Mouse (Mus musculus): ENCODE data around the gene Lrch1. TPM values are rescaled to one million over a fixed set of nuclear protein-coding genes. Genes with fewer than 3 reads are reported as not detected.

Gene Lrch1
- total and polyA plus RNA-seq, 3 experiments: 2.8 to 6.1 TPM; not detected in 1

DNA sequence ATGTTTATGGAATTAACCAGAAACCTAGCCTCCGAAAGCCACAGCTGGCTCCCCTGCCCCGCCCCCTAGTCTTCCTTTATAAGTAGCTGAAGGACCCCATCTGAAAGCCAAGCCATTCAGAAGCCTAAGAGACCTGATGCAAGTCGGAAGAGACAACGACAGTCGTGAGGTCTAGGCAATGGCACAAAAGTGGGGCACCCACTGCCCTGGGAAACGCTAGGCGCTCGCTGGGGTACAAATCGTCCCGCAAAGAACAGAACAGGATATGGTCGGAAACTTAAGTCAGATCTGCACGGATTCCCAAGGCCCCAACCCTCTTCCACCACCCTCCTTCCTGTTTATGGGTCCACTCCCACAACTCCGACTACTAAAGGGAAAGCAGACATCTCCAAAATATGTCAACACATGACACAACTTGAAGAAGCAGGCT lies 1.3 kb downstream of the Lrch1 start:
- H3K4me3 ChIP-seq (ENCODE audit: control insufficient read depth in 1 of 2, insufficient read depth in 1 of 2, low read depth in 2 of 2, low read length in 2 of 2): peak overlapping the region; percentile 90 to 98
- 0 out of 2 replicates have a peak, but pooled peaks have one; percentile 39 for TF ChIP-seq ELF1 (IDR thresholded peaks at IDR 0.05; ENCODE audit: low read depth, low read length)
- no peak for TF ChIP-seq MYC (IDR thresholded peaks at IDR 0.05; ENCODE audit: low read depth, low read length)
- H3K79me2 ChIP-seq (ENCODE audit: control insufficient read depth, insufficient read depth, low read length, poor library complexity): peaks cover 21% of the 10 kb centered on the region
- no peaks in the 10 kb centered on the region; a peak in 1 of 4 replicates for H3K27me3 ChIP-seq (ENCODE audit: control insufficient read depth in 1 of 2, insufficient read depth in 2 of 2, low read length in 2 of 2)
- peak overlapping the region; percentile 95 for H3K9ac ChIP-seq (ENCODE audit: control insufficient read depth, low read depth, low read length, poor library complexity, severe bottlenecking)
- H3K9me3 ChIP-seq (replicated peaks; ENCODE audit: insufficient read depth, low read length): no peaks in the 10 kb centered on the region
- peaks cover 5 to 12% of the 10 kb centered on the region in 2 experiments; a peak in 2 of 4 replicates for H3K4me1 ChIP-seq (ENCODE audit: control insufficient read depth in 1 of 2, insufficient read depth in 2 of 2, low read length in 2 of 2)
- peaks cover 0 to 4% of the 10 kb centered on the region in 2 experiments; a peak in 1 of 4 replicates for H3K36me3 ChIP-seq (ENCODE audit: control insufficient read depth in 1 of 2, insufficient read depth in 2 of 2, low read length in 2 of 2)
- peak overlapping the region; percentile 70 for H3K27ac ChIP-seq (ENCODE audit: control insufficient read depth, low read depth, low read length)
- DNase-seq (ENCODE audit: low read depth, low spot score): no peak

DNA sequence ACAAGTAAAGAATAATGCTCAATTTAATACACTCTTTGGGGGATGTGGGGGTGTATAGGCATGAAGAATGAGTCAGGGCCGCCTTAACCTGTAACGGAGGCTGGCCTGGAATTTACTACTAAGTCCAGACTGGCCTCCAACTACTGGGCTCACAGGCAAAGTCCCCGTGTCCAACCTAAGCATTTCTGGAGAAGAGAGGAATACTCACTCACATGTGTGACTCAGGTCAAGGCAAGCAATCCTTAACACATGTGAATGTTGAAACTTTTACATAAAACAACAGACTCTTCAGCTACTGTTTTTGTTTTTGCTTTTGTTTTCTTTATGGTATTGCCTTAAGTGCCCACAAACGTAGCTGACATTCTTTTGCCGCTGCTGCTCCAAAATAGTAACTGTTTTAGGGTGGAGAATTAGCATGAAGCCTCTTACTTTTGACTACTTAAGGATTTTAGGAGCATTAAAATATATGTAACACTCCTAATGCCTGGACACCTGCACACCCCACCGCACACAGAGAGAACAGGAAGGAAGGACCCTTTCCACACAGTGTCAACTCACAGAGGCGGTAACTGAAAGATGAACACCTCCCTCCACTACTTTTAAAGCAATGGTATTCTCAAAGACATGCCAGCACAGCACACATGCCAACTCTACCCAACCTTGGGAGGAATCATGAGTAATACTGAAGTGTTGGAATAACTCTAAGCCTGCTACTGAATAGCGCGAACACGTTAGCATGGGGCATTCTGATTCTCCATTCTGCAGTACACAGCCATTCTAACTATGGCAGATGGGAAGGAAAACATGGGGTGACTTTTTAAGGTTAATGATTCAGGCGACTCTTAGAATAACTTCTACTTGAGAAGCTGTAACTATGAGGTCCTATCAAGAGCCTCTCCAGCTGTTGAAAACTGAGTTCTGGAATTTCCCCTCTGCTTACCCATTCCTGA lies 2.1 kb downstream of the Lrch1 start:
- Histone ChIP-seq H3K9me3 (replicated peaks; ENCODE audit: insufficient read depth, low read length) (no peaks in the 10 kb centered on the region), H3K4me3 (ENCODE audit: control insufficient read depth in 1 of 2, insufficient read depth in 1 of 2, low read depth in 2 of 2, low read length in 2 of 2) (peak overlapping the region in 1 of 2 experiments; percentile 98; a peak in 2 of 4 replicates)
- no peak for DNase-seq (ENCODE audit: low read depth, low spot score)

More for the DNA sequence above, 2.1 kb downstream of the Lrch1 start:
- peaks cover 21% of the 10 kb centered on the region for H3K79me2 ChIP-seq (ENCODE audit: control insufficient read depth, insufficient read depth, low read length, poor library complexity)
- no peak for TF ChIP-seq TCF12 (IDR thresholded peaks at IDR 0.05; ENCODE audit: low read depth, low read length)
- no peak for TF ChIP-seq NELFE (IDR thresholded peaks at IDR 0.05; ENCODE audit: low read depth, low read length)
- TF ChIP-seq ELF1 (IDR thresholded peaks at IDR 0.05; ENCODE audit: low read depth, low read length): no peak
- no peak for TF ChIP-seq POLR2AphosphoS5 (IDR thresholded peaks at IDR 0.05; ENCODE audit: borderline replicate concordance, low read depth, low read length)
- TF ChIP-seq BHLHE40 (IDR thresholded peaks at IDR 0.05; ENCODE audit: borderline replicate concordance, low read depth, low read length): no peak
- no peak for TF ChIP-seq MYB (IDR thresholded peaks at IDR 0.05; ENCODE audit: low read depth, low read length)
- TF ChIP-seq MEF2A (IDR thresholded peaks at IDR 0.05; ENCODE audit: extremely low read depth, insufficient replicate concordance, low read depth, low read length, poor library complexity, severe bottlenecking): no peak
- no peak for TF ChIP-seq MYC (IDR thresholded peaks at IDR 0.05; ENCODE audit: low read depth, low read length)
- no peak for TF ChIP-seq CTCF (IDR thresholded peaks at IDR 0.05 in 2 of 3, conservative IDR thresholded peaks at IDR 0.05 in 1 of 3; ENCODE audit: control insufficient read depth in 1 of 3, insufficient read depth in 1 of 3, low read depth in 2 of 3, low read length in 3 of 3, poor library complexity in 1 of 3, severe bottlenecking in 1 of 3)
- TF ChIP-seq HCFC1 (IDR thresholded peaks at IDR 0.05; ENCODE audit: low read depth, low read length): no peak
- no peak for TF ChIP-seq USF1 (IDR thresholded peaks at IDR 0.05; ENCODE audit: low read depth, low read length)
- TF ChIP-seq KAT2A (conservative IDR thresholded peaks at IDR 0.05; ENCODE audit: low read depth, low read length): no peak
- TF ChIP-seq SMC3 (IDR thresholded peaks at IDR 0.05; ENCODE audit: low read depth, low read length): no peak
- no peak for TF ChIP-seq POLR2A (IDR thresholded peaks at IDR 0.05; ENCODE audit: control insufficient read depth in 1 of 2, insufficient read depth in 1 of 2, low read depth in 1 of 2, low read length in 2 of 2, poor library complexity in 1 of 2)
- no peak for TF ChIP-seq TAL1 (IDR thresholded peaks at IDR 0.05; ENCODE audit: low read length)
- TF ChIP-seq E2F4 (IDR thresholded peaks at IDR 0.05; ENCODE audit: borderline replicate concordance, low read depth, low read length): no peak
- no peak for TF ChIP-seq NRF1 (IDR thresholded peaks at IDR 0.05; ENCODE audit: insufficient read depth, low read depth, low read length, poor library complexity, severe bottlenecking)
- TF ChIP-seq CHD2 (IDR thresholded peaks at IDR 0.05; ENCODE audit: low read length): no peak
- TF ChIP-seq TBP (IDR thresholded peaks at IDR 0.05; ENCODE audit: low read depth, low read length): no peak
- H3K4me1 ChIP-seq (ENCODE audit: control insufficient read depth in 1 of 2, insufficient read depth in 2 of 2, low read length in 2 of 2): peaks cover 5 to 12% of the 10 kb centered on the region in 2 experiments; a peak in 2 of 4 replicates
- H3K36me3 ChIP-seq (ENCODE audit: control insufficient read depth in 1 of 2, insufficient read depth in 2 of 2, low read length in 2 of 2): peaks cover 0 to 4% of the 10 kb centered on the region in 2 experiments; a peak in 1 of 4 replicates
- no peak overlapping the region for H3K27ac ChIP-seq (ENCODE audit: control insufficient read depth, low read depth, low read length)
- peak overlapping the region; percentile 95 for H3K9ac ChIP-seq (ENCODE audit: control insufficient read depth, low read depth, low read length, poor library complexity, severe bottlenecking)
- no peaks in the 10 kb centered on the region for H3K27me3 ChIP-seq (ENCODE audit: control insufficient read depth in 1 of 2, insufficient read depth in 2 of 2, low read length in 2 of 2)
